Mouse (Mus musculus): ENCODE data around the gene Pxn.
A peak's percentile ranks its signal among the peaks of the same experiment; 100 is the strongest.

Gene Pxn

DNA sequence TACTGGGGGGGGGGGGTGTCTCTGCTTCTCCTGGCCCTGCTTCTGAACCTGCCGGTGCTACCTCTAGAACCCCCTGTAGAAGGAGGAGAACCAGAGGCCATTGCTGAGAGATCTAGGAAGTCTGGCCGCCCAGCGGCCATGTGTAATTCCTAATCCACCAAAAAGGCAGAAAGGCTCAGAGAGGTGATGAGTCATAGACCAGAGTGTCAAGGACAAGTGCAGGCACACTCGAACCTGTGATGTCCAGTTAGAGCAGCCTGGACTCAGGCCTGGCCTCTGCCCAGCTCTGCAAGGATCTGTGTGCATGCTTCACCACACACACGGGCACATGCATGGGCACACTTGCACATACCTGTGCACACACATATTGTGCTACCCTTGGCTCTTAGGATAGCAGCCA is 21.7 kb downstream of the Pxn start:
- DNase-seq (ENCODE audit: low spot score) = no peak

DNA sequence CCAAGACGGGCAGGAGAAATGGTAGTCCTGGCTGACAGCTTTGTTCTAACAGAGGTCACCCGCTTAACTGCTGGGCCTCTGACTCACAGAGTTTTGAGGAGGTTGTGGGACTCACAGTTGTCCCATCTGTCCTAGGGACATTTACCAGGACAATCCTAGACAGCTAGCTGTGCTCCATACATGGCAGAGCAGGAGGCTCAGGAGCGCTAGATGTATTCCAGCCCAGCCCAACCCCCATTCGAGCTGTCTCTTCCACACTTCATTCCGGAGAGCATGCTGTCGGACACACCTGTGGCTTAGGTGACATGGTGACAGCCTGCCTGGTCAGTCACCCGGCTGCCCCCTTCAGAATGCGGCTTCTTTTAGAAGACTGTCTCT is 22.9 kb downstream of the Pxn start:
- no peak for DNase-seq (ENCODE audit: low spot score)

DNA sequence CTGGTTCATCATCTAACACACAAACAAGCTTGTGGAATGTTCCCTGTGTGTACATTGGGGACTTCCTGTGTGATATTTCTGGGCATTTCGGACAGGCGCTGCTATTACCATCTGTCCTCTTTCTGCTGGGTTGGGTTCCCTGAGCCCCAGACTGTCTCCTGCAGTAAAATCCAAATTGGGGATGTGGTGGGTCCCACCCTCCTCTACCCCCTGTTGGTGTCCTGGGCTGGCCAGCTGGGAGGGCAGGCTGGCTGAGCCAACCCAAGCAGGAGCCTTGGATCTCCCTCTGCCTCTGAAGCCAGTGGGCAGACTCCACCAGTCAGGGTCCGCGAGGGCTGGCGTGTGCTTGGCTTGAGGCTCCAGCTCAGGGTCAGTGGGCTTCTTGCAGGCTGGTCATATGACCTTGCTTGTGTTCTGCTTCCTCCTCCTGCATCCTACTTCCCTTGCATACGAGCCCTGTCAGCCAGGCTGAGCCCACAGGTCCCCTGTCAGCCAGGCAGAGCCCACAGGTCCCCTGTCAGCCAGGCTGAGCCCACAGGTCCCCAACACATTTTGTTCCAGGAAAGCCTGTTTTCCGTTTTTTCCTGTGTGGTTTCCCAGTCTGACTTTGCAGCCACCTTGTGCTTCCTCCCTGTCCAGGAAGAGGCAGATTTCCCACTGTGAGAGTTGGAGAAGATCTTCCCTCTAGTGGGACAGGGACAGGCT is 23.4 kb downstream of the Pxn start:
- DNase-seq (ENCODE audit: low spot score) = no peak

DNA sequence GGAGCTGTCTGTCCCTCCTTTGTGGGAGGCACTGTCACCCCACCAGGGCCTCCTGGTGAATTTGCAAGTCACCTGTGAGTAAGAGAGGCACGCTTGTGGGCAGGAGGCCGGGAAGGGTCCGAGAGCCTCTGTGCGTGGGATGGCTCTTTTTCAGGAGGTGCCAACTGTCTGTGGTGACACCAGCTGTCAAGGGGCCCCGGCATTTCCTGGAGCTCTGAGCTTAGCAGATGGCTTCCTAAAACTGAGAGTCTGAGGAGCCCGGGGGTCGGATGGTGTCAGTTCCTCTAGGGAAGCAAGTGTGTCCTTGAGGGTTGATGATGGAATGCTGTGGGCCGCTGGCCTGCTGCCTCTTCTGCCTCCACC is 24.0 kb downstream of the Pxn start:
- no peak for DNase-seq (ENCODE audit: low spot score)

DNA sequence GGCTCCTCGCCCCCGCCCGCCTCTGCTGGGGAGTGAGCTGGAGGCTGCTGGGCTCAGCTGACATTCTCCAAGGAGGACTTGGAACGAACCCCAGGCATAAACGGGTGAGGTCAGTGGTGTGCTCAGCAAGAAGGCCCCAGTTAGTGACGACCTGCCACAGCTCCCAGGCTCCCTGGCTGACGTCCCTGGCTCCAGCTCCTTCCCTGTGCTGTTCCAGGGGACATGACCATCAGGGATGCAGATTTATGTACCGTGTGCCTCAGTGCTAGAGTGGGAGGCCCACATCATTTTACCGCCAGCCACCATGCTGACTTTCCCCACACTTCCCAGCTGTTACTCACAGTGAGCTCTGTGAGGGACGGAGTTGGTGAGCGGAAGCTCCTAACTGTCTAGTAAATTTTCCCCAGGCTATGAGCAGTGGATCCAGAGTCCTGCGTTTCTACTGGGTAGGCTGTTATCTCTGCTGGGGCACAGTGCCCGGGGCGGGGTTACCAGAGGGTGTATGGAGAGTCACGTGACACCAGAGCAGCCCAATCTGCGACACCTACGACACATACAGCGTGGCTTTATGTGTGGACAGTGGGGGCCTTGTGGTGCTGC is 25.3 kb downstream of the Pxn start:
- peak; percentile 76 for DNase-seq (ENCODE audit: low spot score)

DNA sequence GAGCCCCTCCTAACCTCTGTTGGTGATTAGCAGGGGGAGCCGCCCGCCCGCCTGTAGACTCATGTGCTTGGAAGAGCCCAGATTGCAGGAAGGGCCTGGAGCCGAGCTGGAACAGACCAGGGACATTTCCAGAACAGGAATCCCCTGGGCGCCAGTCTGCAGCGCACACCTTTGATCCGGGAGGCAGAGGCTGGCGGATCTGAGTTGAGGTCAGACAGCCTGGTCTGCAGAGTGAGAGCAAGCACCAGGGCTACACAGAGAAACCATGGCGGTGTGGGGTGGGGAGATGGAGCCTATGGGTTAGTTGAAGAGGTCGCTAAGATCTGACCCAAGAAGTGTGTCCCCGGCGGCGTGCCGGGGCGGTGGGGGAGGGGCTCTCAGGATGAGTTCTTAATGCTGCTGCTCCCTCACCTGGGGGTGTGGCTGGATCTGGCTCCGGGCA is 27.8 kb downstream of the Pxn start:
- DNase-seq (ENCODE audit: low spot score) = no peak

DNA sequence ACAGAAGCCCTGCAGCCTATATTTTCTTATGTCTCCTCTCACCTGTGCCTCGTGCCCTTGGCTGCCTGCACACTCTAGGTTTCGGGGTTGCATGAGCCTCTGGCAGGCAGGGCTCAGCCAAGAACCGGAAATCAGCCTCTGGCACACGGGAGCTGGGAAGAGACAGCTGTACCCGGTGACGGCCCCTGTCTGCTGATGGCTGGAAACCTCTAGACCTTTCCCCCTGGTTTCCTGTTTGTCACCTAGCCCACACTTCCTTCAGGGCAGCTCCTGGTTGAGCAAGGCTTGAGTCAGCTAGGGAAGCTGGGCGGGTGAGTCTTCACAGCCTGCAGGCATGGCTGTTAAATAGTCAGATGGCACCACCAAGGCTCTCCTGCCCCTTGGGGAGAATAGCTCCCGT is 28.4 kb downstream of the Pxn start:
- DNase-seq (ENCODE audit: low spot score) = no peak

DNA sequence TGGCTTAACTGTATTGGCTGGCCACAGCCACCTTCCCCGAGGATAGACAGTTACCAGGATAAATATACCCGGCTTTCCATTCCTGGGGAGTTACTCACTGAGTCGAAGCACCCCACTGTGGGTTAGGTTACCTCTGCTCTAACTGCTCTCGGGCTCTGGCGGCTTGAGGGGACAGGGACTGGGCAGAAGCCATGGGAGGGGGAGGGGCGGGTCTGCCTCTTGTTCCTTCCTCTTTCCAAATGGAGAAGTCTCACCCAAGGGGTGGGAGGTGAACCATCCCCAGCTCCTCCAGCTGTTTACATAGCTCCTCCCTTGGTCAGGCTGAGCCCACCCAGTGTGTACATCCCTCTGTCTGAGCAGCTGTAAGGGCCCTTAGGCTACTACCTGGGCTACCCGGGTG is 29.2 kb downstream of the Pxn start:
- no peak for DNase-seq (ENCODE audit: low spot score)

DNA sequence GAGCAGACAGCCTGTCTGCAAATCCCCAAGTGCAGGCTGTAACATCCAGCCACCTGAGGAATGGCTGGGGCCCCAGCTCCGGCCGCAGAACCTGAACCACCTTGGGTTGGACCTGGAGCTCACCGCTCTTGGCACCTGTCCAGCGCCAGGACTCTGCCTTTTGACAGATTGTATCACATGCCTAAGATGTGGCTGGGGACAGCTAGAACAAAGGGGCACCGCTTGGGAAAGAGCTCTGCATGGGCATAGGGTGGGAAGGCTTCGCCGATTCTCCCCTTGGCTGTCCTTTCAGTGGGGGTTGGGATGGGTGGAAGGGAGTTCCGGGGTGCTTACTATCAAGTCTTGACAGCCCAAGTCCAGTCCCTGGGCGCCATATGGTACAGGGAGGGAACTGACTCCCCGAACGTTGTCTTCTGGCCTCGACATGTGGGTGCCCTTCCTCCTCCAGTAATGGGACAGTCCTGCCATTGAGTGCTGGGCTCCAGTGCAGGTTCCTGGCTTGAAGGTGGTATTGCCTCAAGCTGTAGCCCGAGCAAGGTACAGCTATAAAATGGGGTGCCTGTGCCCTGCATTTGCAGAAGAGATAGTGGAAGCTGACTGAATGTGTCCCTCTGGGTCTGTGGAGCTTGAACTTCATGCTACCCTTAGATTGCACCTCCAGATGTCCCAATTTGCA is 31.7 kb downstream of the Pxn start:
- DNase-seq (ENCODE audit: low spot score) = peak; percentile 72

DNA sequence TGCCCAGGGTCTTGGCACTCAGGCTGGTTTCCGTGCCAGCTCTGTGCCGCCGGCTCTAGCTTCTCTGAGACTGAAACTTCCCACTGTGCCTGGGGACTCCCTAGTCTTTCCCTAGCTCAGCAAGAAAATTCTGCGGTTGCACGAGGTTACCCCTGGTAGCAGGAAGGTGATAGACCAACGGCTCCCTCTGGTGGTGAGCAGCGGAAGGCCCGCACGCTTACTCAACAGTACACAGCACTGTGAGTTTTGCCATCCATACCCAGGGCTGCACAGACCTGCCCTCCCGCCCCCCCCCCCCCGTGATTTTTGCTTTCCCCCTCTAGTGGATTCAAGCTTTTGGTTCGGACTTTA is 32.2 kb downstream of the Pxn start:
- peak; percentile 97 for DNase-seq (ENCODE audit: low spot score)

DNA sequence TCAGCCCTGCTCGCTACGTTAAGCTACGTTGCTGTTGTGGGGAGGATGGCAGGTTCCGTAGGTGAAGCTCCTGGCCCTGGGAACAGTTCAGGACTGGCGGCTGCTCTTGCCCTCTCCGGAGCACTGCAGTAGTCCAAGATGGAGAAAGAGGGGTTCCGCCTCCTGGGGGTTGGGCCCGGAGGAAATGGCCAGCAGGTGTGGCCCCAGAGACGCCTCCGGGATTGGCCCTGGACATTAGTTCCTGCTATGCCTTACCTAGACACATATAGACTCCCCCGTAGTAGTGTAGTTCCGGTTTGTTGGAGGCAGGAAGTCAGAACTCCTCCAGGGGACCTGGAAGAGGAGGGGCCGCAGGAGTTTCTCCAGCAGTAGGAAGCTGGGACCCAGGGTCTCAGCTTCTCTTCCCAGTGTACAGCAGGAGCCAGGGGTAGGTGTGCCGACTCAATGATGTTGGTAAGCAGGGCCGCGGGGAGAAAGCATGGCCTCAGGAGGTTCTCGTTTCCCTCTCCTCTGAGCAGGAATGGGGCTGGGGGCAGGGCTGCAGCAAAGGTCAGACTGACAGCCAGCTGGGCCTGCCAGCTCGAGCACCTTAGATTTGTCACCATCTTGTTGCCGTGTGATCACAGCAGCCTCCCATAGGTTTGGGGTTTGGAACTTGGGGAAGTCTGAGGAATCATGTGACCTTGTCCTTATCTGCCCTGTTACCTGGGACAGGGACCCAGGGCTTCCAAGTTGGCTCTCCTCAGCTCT is 36.3 kb downstream of the Pxn start:
- no peak for DNase-seq (ENCODE audit: low spot score)

DNA sequence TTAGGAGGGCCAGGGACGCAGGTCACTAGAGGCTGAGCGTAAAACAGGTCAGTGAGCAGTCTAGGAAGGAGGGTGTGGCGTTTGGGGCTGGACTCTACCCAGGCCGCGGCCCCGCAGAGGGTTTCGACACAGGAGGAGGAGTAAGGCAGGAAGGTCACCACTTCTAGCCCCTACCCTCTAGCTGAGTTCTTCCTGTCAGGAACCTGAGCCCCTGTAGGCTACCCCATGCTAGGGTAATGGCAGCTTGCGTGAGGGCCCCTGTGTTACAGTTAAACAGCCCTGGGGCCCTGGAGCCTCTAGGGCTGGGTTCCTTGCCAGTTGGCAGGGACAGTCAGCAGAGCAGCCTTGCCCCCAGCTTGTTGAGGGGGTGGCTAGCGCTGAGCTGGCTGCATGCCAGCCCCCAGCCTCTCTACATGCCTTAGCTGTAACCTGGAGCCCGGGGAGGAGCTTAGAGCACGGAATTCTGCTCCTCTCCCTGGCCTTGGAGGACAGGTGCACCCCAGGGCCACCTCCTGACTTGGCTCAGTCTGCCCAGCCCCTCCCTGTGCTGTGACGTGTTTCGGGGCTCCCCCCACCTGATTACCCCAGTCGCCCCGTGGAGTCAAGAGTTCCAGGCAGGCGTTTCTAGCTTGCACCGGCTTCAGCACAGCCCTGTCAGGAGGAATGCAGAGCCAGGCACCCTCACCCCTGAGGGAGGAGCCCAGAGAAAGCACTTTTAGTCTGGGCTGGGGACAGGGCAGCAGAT is 37.2 kb downstream of the Pxn start:
- peak; percentile 86 for DNase-seq (ENCODE audit: low spot score)

DNA sequence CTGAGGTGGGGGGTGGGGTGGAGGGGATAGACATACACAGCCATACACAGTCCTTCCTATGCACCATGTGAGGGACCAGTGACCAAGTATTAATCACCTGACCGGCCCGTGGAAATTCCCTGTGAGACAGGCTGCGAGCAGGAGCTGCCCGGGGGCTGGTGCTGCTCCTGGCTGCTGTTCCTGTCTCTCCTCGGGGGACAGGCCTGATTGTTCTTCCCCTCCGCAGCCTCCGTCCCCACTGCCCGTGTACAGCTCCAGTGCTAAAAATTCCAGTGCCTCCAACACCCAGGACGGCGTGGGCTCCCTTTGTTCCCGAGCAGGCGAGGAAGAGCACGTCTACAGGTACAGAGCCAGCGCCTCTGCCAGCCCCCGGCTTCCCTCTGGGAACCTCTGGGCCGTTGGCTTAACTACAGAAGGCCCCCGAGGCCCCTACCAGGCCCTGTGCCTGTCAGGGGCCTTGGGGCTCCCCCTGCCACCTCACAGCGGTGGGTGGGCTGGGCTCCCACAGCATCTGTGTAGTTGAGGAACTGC is 38.2 kb downstream of the Pxn start:
- no peak for DNase-seq (ENCODE audit: low spot score)

DNA sequence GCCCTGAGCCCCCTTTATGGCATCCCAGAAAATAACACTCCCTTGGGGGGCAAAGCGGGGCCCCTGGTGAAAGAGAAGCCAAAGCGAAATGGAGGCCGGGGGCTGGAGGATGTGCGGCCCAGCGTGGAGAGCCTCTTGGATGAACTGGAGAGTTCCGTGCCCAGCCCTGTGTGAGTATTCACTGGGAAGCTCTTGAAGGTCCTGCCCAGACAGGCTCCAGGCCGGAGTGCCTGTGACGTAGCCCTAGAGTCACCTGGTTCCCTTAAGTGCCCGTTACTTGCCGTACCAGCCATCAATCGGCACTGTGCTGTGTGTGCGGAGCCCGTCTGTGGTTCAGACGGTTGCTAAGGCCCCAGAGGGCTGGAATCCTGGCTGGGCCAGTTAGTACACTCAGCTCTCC is 39.2 kb downstream of the Pxn start:
- DNase-seq (ENCODE audit: low spot score) = no peak

DNA sequence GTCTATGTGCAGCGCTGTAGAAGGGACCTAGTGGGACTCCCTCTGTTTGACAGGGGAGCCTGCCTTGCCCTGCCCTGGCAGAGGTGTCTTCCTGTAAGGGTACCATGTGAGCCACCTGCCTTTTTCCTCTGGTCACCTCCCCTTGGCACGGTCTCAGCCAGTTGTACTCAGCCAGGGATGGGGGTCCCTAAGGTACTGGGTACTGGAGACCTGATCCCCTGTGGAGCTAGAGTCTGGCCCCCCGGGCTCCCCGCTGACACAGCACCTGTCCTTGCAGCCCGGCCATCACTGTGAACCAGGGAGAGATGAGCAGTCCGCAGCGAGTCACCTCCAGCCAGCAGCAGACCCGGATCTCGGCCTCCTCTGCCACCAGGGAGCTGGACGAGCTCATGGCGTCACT is 40.1 kb downstream of the Pxn start:
- no peak for DNase-seq (ENCODE audit: low spot score)

DNA sequence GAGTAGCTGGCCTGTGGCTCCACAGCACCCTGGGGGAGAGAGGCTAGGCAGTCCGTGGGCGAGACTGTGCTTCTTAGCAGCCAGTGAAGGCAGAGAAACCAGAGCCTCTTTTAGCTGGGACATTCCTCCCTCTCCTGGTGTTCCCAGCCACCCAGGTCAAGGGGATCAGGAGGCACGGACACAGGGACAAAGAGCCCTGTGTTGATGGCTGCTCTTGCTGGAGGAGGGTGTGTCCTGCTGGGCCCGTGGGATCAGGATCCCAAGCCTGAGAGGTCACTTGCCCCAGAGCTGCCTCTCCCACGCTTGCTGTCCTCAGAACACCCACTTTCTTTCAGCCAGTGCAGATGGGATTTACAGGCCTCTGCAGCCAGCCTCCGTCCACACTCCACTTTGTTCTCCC is 40.5 kb downstream of the Pxn start:
- peak; percentile 68 for DNase-seq (ENCODE audit: low spot score)

DNA sequence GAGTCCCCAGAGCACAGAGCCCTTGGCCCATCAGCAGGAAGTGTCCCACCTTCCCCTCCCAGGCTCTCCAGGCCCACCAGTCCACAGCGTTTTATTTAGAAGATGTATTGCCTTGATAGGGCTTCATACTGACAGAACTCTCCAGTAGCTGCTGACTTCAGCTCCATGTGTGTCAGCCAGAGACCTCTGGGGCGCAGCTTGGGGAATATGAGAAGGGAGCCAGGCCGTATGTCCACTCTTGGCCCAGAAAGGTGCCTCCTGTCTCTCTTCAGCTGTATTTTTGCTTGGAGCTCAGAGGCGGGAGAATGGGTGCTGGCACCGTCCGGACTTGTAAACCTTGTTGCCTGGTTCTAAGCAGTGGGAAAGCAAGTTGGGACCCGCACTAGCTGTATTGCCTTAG is 40.9 kb downstream of the Pxn start:
- no peak for DNase-seq (ENCODE audit: low spot score)

DNA sequence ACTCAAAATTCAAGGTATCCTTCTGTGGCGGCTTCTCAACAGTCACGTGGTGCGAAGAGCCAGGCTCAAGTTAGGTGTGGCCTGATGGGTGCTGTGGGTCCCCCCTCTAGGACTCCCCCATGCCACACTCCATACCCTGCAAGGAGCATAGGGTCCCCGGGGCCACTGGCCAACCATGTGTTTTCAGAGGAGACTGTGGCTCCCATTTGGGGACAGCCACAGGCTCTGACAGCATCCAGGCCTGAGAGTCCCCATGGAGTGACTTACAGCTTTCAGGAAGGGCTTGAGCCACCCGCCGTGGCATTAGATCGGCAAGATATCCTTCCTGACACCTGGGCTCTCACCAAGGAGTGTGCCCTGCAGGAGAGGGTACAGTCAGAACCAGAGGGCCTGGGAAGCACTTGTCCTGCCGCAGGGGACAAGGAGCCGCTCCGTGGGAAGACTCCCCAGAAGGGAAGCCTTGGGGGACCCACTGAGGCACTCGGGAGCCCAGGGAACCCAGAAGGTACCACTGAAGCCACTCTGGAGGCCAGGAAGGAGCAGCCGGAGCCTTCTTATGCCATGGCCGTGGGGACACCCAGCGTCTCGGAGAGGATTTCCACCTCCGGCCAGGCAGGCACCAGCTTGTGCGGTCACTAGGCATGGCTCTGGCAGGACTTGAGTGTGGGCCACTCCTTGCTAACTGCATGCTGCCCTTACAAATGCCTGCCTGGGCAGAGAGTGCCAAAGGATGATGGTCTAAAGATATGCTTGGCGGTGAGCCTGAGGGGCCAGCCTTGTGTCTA is 42.2 kb downstream of the Pxn start:
- no peak for DNase-seq (ENCODE audit: low spot score)

DNA sequence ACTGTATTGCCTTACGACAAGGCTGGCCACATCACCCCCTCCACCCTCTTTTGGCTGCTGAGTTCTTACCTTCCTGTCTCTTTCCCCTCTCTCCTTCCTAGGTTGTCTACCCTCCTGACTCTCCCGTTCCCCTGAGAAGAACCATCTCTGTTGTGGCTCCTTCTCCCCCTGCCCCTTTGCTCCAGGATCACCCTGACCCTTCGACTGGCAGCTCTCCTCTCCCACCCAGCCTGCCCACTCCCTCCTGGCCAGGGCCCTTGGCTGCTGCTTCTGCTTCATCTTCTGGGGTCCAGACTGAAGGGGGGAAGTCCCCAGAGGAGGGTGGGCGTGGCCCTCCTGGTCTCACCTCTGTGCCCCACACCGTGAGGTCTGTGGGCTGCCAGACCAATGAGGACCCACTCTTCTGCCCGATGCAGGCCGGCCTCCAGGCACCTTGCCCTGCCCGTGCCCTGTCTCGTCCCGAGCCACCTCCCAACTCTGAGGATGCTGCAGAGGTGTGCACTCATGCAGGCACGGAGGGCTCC is 44.1 kb downstream of the Pxn start:
- DNase-seq (ENCODE audit: low spot score) = no peak

DNA sequence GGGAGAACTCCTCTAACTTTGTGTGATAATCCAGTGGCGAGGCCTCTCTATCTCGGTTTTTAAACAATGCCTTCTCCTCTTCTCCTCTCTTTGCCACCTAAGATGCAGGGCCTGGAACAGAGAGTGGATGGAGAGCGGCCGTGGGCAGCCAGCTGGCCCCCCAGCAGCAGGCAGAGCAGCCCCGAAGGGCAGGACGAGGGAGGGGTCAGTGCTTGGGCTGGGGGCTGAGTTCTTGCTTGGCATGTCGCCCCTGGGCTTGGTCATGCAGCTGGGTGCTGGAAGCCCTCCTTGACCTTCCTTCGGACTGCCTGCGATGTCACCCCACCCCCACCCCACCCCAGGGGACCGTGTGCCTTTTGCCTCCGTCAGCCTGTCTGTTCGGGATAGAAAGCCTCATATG is 44.9 kb downstream of the Pxn start:
- DNase-seq (ENCODE audit: low spot score) = no peak

DNA sequence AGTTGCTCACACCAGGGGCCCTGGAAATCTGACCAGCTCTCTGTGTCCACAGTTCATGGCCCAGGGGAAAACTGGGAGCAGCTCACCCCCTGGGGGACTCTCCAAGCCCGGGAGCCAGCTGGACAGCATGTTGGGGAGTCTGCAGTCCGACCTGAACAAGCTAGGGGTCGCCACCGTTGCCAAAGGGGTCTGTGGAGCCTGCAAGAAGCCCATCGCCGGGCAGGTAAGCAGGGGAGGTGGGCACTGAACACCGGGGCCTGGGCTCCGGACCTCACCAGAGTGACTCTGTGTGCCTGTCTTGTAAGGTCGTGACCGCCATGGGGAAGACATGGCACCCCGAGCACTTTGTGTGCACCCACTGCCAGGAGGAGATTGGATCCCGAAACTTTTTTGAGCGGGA is 45.3 kb downstream of the Pxn start:
- no peak for DNase-seq (ENCODE audit: low spot score)
